Mouse (Mus musculus) heart, embryonic 14.5 days (tissue): ENCODE data around the gene Syt12. TPM values are rescaled to one million over a fixed set of nuclear protein-coding genes. Genes with fewer than 3 reads are reported as not detected.
A peak's percentile ranks its signal among the peaks of the same experiment; 100 is the strongest.

Experiments used
- ATAC-seq: fragments of 200-750 bp; cut with Nextera tagmentation; 2 replicates; pipeline ENCODE4 v1.8.0; 2017; ENCODE audit warnings: low read depth, moderate TSS enrichment; ENCODE audit not compliant: insufficient number of reproducible peaks, insufficient read depth, low FRiP score
- H3K27ac ChIP-seq, 2 experiments: fragments of 200-500 bp in 1 of 2; fragments of 300-500 bp in 1 of 2; sonication (generic) in 1 of 2; replicated peaks in 1 of 2; 2 replicates each; pipeline ENCODE4 v1.5.1; 2012 to 2014; ENCODE audit warnings: low read depth in 2 of 2, low read length in 2 of 2, control low read depth in 1 of 2, mild to moderate bottlenecking in 1 of 2, mixed read lengths in 1 of 2; ENCODE audit not compliant: control insufficient read depth in 1 of 2, insufficient read depth in 1 of 2
- H3K27me3 ChIP-seq: fragments of 300-500 bp; sonication (generic); 2 replicates; pipeline ENCODE4 v1.6.1; 2014; ENCODE audit warnings: mild to moderate bottlenecking, low read length, control low read depth; ENCODE audit not compliant: control insufficient read depth, insufficient read depth
- H3K36me3 ChIP-seq: fragments of 300-500 bp; sonication (generic); 2 replicates; pipeline ENCODE4 v1.6.1; 2014; ENCODE audit warnings: mild to moderate bottlenecking, control low read depth, low read length, mixed read lengths; ENCODE audit not compliant: control insufficient read depth, insufficient read depth
- H3K4me1 ChIP-seq, 2 experiments: fragments of 200-500 bp in 1 of 2; fragments of 300-500 bp in 1 of 2; sonication (generic) in 1 of 2; 2 replicates each; pipeline ENCODE4 v1.6.1; 2012 to 2014; ENCODE audit warnings: low read length in 2 of 2, control low read depth in 1 of 2, mixed read lengths in 1 of 2; ENCODE audit not compliant: control insufficient read depth in 2 of 2, insufficient read depth in 2 of 2
- H3K4me2 ChIP-seq: fragments of 300-500 bp; sonication (generic); 2 replicates; pipeline ENCODE4 v1.6.1; 2014; ENCODE audit warnings: mild to moderate bottlenecking, low read length
- H3K4me3 ChIP-seq, 2 experiments: fragments of 200-500 bp in 1 of 2; fragments of 300-500 bp in 1 of 2; sonication (generic) in 1 of 2; 2 replicates each; pipeline ENCODE4 v1.5.1; 2012 to 2014; ENCODE audit warnings: low read length in 2 of 2, mild to moderate bottlenecking in 2 of 2, control low read depth in 1 of 2, low read depth in 1 of 2, moderate library complexity in 1 of 2; ENCODE audit not compliant: control insufficient read depth in 1 of 2, insufficient read depth in 1 of 2
- H3K9ac ChIP-seq: fragments of 300-500 bp; sonication (generic); 2 replicates; pipeline ENCODE4 v1.6.1; 2014; ENCODE audit warnings: mild to moderate bottlenecking, low read length
- H3K9me3 ChIP-seq: fragments of 300-500 bp; sonication (generic); 2 replicates; pipeline ENCODE4 v1.6.1; 2016; ENCODE audit warnings: low read length, control low read depth; ENCODE audit not compliant: control insufficient read depth
- WGBS: fragments of 180-500 bp; shearing (Covaris S2); extraction: QIAGEN DNeasy Blood & Tissue Kit; methylation state at CpG from one replicate; pipeline ENCODE4 v1.1.7; 2014; 5-methylcytosine and 5-hydroxymethylcytosine counted together
- polyA plus RNA-seq: library from polyadenylated mRNA; unstranded; fragments of >200 nt; fragmentation: Nextera tagmentation; extraction: Ambion mirVana; gene quantifications from 2 replicates; pipeline ENCODE4 v1.2.1, GENCODE M21; 2014

The Syt12 gene
- polyA plus RNA-seq, 1 experiment from 2014 or later, result 0.95 TPM

DNA sequence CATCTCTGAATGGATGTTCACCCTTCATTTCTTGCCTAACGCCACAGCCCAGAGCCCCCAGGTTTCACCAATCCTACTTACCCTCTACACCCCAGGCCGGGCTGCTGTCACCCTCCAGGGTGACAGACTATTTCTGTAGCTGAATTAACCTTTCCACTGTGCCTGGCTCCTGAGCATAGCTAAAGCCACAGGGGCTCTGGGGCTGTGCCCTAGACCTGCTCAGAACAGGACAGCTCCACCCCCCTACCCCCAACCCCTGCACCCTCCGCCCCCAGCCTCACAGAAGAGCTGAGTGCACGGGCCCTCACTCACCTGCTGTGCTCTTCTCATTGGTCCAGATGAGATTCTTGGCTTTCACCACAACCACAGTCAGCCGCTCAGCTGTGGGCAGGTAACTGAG is 25.3 kb downstream of the Syt12 start:
- Histone ChIP-seq H3K4me1 (no peaks in the 10 kb centered on the region; a peak in 1 of 4 replicates), H3K27ac (no peak overlapping the region), H3K9me3 (no peaks in the 10 kb centered on the region), H3K36me3 (no peaks in the 10 kb centered on the region), H3K4me3 (no peak overlapping the region), H3K27me3 (no peaks in the 10 kb centered on the region), H3K9ac (no peak overlapping the region), H3K4me2 (no peak overlapping the region)
- 34% methylated on average over 5 of the region's 5 CpGs for WGBS
- no peak for ATAC-seq

DNA sequence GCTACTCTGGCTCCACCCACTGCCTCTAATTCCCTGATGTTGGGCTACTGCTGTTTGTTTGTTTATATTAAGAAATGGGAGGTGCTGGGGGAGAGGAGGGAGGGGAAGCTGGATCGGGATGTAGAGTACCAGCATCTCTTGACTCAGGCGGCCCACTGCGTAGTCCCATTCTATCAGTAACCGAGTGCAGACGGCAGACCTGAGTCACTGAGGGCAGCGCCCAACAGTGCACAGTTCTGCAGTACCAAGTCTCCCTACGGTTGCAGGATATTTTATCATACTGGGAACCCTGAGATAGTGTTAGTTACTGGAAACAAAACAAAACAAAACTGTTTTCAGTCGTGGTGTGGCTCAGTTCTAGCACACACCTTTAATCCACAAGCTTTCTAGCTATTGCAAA is 26.1 kb downstream of the Syt12 start:
- H3K27ac ChIP-seq, result no peak overlapping the region
- no peaks in the 10 kb centered on the region for H3K27me3 ChIP-seq
- H3K9ac ChIP-seq, result no peak overlapping the region
- no peak overlapping the region for H3K4me3 ChIP-seq
- no peaks in the 10 kb centered on the region for H3K9me3 ChIP-seq
- H3K4me1 ChIP-seq, result no peaks in the 10 kb centered on the region; a peak in 1 of 4 replicates
- 46% methylated on average over 8 of the region's 8 CpGs for WGBS
- no peak overlapping the region for H3K4me2 ChIP-seq
- ATAC-seq, result no peak
- H3K36me3 ChIP-seq, result no peaks in the 10 kb centered on the region

DNA sequence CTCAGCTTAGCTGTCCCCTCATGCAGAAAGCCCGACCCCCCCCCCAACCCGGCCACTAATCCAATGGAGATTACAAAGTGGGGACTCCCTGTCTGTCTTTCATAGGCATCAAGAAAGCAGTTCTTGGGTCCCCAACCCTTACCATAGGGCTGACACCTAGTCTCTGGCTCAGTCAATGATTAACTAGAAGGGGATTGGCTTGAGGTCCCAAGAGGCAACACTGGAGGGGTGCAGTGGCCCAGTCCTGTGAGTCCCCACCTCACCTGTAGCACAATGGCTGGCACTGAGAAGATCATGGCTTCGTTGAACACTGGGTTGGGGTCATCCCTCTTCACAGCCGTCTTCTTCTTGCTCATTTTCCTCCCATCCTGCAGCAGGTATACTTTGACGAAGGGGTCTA is 26.6 kb downstream of the Syt12 start:
- Histone ChIP-seq H3K27me3 (no peaks in the 10 kb centered on the region), H3K9me3 (no peaks in the 10 kb centered on the region), H3K27ac (no peak overlapping the region), H3K4me1 (no peaks in the 10 kb centered on the region; a peak in 1 of 4 replicates), H3K9ac (no peak overlapping the region), H3K36me3 (no peaks in the 10 kb centered on the region), H3K4me2 (no peak overlapping the region), H3K4me3 (no peak overlapping the region)
- no peak for ATAC-seq
- WGBS, result 70% methylated on average over 5 of the region's 5 CpGs

DNA sequence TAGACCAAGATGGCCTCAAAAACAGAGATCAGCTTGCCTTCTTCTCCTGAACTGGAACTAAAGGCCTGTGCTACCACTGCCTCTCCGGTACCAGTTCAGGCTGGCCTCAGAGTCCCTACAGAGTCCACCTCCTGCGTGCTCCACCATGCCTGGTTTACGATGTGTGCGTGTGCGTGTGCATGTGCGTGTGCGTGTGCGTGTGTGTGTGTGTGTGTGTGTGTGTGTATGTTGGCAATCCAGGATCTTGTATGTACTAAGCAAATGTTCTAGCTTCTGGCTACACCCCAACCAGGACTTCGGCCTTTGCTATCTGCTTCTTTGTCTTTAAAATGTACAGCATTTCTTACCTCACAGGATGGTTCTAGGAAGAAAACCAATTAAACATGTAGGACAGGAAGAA is 28.0 kb downstream of the Syt12 start:
- ATAC-seq, result no peak
- H3K9ac ChIP-seq, result no peak overlapping the region
- H3K9me3 ChIP-seq, result no peaks in the 10 kb centered on the region
- H3K27me3 ChIP-seq, result no peaks in the 10 kb centered on the region
- no peak overlapping the region for H3K27ac ChIP-seq
- no peak overlapping the region for H3K4me3 ChIP-seq
- H3K4me2 ChIP-seq, result no peak overlapping the region
- no peaks in the 10 kb centered on the region for H3K36me3 ChIP-seq
- H3K4me1 ChIP-seq, result no peaks in the 10 kb centered on the region; a peak in 1 of 4 replicates
- 93% methylated on average over 9 of the region's 9 CpGs for WGBS

DNA sequence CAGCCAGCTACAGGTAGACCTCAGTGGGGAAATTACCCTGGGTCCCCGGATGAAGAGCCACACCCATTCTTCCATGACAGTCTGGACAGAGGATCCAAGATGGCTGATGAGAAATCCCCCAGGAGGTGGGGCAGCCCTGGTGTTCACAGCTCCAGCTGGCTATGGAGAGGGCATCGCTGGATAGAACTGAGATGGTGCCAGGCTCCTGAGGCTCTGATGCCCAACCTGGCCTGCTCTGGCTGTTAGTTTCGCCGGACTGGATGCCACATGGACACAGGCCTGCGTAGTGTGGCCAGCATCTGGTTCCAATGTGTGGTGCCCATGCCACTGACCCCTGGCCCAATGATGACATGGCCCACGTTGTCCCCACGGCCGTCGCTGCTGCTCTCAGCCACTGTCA is 29.8 kb downstream of the Syt12 start:
- Histone ChIP-seq H3K4me1 (no peaks in the 10 kb centered on the region; a peak in 1 of 4 replicates), H3K4me3 (no peak overlapping the region), H3K9ac (no peak overlapping the region), H3K9me3 (no peaks in the 10 kb centered on the region), H3K36me3 (no peaks in the 10 kb centered on the region), H3K27me3 (no peaks in the 10 kb centered on the region), H3K27ac (no peak overlapping the region), H3K4me2 (no peak overlapping the region)
- WGBS, result 90% methylated on average over 9 of the region's 9 CpGs
- no peak for ATAC-seq

DNA sequence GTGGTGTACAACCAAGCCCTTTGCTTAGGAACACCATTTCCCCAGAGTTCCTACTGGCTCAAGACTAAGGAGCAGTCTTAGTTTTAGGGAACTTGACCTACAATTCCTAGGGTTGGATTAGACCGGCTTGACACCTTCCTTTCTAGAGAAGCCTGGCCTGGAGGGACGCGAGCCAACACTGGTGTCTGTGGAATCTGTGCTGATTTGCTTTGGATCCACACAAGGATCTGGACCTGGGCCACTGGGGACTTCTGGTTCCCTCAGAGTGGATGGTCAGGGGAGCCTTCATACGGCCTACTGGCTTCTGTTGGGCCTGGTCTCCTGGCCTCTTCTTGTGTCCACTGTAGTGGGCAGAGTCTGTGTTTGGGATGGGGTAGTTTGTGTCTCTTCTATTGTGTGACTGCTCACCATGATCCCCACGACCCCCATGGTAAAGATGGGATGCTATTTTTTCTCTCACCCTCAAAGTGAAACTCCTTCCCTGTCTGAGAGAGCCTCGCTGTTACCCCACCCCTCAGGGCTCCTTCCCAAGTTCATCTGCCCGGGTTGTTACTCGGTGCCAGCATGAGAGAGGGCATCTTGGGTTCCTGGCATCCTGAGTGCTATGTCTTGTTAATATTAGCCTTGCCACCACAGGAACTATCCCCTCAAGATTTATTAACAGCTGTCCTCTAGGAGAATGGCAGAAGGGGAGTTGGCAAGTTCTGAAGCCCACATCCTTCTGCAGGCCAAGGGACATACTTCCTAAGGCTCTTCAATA is 30.4 kb downstream of the Syt12 start:
- Histone ChIP-seq H3K4me1 (peaks cover under 1 to 4% of the 10 kb centered on the region in 2 experiments), H3K4me2 (no peak overlapping the region), H3K27me3 (no peaks in the 10 kb centered on the region), H3K27ac (no peak overlapping the region), H3K9me3 (no peaks in the 10 kb centered on the region), H3K9ac (no peak overlapping the region), H3K4me3 (no peak overlapping the region), H3K36me3 (no peaks in the 10 kb centered on the region)
- 84% methylated on average over 8 of the region's 8 CpGs for WGBS
- no peak for ATAC-seq

DNA sequence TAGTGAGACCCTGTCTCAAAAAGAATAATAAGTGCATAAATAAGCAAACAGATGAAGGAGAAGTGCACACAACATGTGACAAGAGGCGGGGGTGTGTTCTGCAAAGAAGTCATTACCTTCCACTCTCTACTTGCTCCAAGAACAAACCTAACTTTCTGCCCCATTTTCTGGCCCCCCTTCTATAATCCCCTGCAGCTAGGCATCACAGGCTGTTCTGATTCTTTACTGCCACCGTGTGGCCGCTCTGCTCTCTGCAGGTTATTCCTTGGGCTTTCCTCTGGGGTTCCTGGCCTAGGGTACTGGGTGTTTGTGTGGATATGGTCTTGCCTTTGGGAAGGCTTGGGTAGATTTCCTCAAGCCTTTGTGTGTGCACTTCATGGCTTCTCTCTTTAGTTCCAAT is 34.8 kb downstream of the Syt12 start:
- no peaks in the 10 kb centered on the region for H3K36me3 ChIP-seq
- no peak for ATAC-seq
- H3K27me3 ChIP-seq, result no peaks in the 10 kb centered on the region
- H3K4me2 ChIP-seq, result no peak overlapping the region
- no peaks in the 10 kb centered on the region for H3K9me3 ChIP-seq
- peaks cover 16 to 23% of the 10 kb centered on the region in 2 experiments for H3K4me1 ChIP-seq
- H3K4me3 ChIP-seq, result no peak overlapping the region
- 4% methylated on average over 3 of the region's 3 CpGs for WGBS
- H3K9ac ChIP-seq, result no peak overlapping the region
- peak overlapping the region in 1 of 2 experiments; percentile 56; a peak in 2 of 4 replicates for H3K27ac ChIP-seq
